Mouse (Mus musculus) erythroblast, embryonic 14.5 days (primary cell): ENCODE results near the gene Rgs6.

ENCODE experiments used
- GATA1 ChIP-seq: IDR thresholded peaks from 2 replicates; pipeline ENCODE4 v1.6.1; 2012; ENCODE audit warnings: low read length, inconsistent platforms, mixed read lengths
- TAL1 ChIP-seq: IDR thresholded peaks from 3 replicates; pipeline ENCODE4 v1.6.1; 2012; ENCODE audit warnings: low read length, inconsistent platforms, mixed read lengths

DNA sequence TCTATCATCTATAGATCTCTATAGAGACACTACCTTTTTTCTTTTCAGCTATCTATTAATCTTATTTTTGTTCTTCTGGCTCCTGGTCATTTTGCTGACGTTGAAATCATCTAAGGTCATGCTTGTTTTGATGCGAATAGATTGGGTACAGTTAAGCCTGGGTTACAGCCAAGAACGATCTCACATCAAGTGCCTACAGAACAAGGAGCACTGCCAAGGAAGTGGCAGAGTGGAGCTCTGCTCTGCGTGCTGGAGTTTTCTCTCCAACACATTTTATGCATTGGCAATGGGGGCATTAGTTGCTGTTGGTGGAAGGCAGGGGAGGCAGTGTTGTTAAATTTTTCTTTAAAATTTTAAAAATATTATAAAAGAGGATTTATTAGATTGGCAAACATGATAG is 138.2 kb downstream of the Rgs6 start:
- TF ChIP-seq TAL1 (no peak), GATA1 (no peak)
